Mouse (Mus musculus): Measurements from ENCODE around the gene Wtip.

- TF ChIP-seq CTCF (IDR thresholded peaks at IDR 0.05; ENCODE audit: extremely low read depth, insufficient read depth, insufficient read length, insufficient replicate concordance) (no peak), POLR2A (IDR thresholded peaks at IDR 0.05; ENCODE audit: low read depth, low read length) (no peak)
Observed at GRCm38 (mm10) chr7:34169454-34169853, 36.4 kb upstream of the Wtip start, which contains the start of gene Uba2.
